Mouse (Mus musculus) ES-E14 (cell line): ENCODE data around the gene Tex38. TPM values are rescaled to one million over a fixed set of nuclear protein-coding genes. Genes with fewer than 3 reads are reported as not detected.

Experiments used
- DNase-seq: peaks from one replicate; pipeline ENCODE4 v3.0.0-alpha.2; 2013; ENCODE audit warnings: low read depth, low spot score
- H3K27ac ChIP-seq: 2 replicates; pipeline ENCODE4 v1.5.1; 2012; ENCODE audit warnings: low read depth, mild to moderate bottlenecking, low read length, moderate library complexity, mixed read lengths; ENCODE audit not compliant: poor library complexity, insufficient read depth, severe bottlenecking
- H3K36me3 ChIP-seq: 2 replicates; pipeline ENCODE4 v1.6.1; 2012; ENCODE audit warnings: mild to moderate bottlenecking, low read length, moderate library complexity, mixed read lengths; ENCODE audit not compliant: control insufficient read depth, poor library complexity, insufficient read depth, severe bottlenecking
- H3K4me1 ChIP-seq, 2 experiments: fragments of 150-350 bp in 1 of 2; sonication (generic) in 1 of 2; 2 replicates each; pipeline ENCODE4 v1.6.1; 2012; ENCODE audit warnings: low read length in 2 of 2, mild to moderate bottlenecking in 1 of 2, mixed read lengths in 1 of 2; ENCODE audit not compliant: control insufficient read depth in 2 of 2, insufficient read depth in 2 of 2, poor library complexity in 1 of 2
- H3K4me3 ChIP-seq, 2 experiments: fragments of 150-350 bp in 1 of 2; sonication (generic) in 1 of 2; 2 replicates each; pipeline ENCODE4 v1.5.1; 2012; ENCODE audit warnings: low read length in 2 of 2, low read depth in 1 of 2, mild to moderate bottlenecking in 1 of 2, mixed read lengths in 1 of 2; ENCODE audit not compliant: insufficient read depth in 1 of 2, poor library complexity in 1 of 2, severe bottlenecking in 1 of 2
- H3K9ac ChIP-seq: 2 replicates; pipeline ENCODE4 v1.6.1; 2012; ENCODE audit warnings: low read depth, mild to moderate bottlenecking, low read length, mixed read lengths; ENCODE audit not compliant: poor library complexity, insufficient read depth, severe bottlenecking
- H3K9me3 ChIP-seq: fragments of 150-350 bp; sonication (generic); 2 replicates; pipeline ENCODE4 v1.6.1; 2012; ENCODE audit warnings: low read depth, mild to moderate bottlenecking, low read length; ENCODE audit not compliant: control insufficient read depth, insufficient read depth
- CHD2 ChIP-seq: IDR thresholded peaks from 2 replicates; pipeline ENCODE4 v1.6.1; 2014; ENCODE audit warnings: mild to moderate bottlenecking, low read depth, low read length, inconsistent platforms
- ZC3H11A ChIP-seq: IDR thresholded peaks from 2 replicates; pipeline ENCODE4 v1.6.1; 2012; ENCODE audit warnings: low read depth, mild to moderate bottlenecking, inconsistent platforms, low read length, borderline replicate concordance
- in situ Hi-C, 2 experiments: fragments of 600-800 bp; cut with MboI; formaldehyde crosslinking; loops; one replicate each; pipeline ENCODE4 v1.15.1; 2025; ENCODE audit warnings: low sequenced_read_pairs in 2 of 2, inconsistent platforms in 1 of 2; ENCODE audit not compliant: unreplicated experiment in 2 of 2
- total RNA-seq: library from RNA; depleted of rRNA; stranded (reverse); fragments of 300-350 nt; gene quantifications from 2 replicates; pipeline ENCODE4 v1.2.3, GENCODE M21; 2012; rRNA removed

The Tex38 gene
- total RNA-seq, 1 experiment, result not detected

GRCm38 (mm10) chr4:115731588-115732222, 49.1 kb downstream of the Tex38 start:
- no peak overlapping the region for H3K27ac ChIP-seq
- H3K4me3 ChIP-seq, result no peak overlapping the region
- no peaks in the 10 kb centered on the region for H3K36me3 ChIP-seq
- no peaks in the 10 kb centered on the region for H3K9me3 ChIP-seq
- TF ChIP-seq CHD2 (no peak), ZC3H11A (peak; percentile 95)
- in situ Hi-C loops, result loop anchor here (10.0 to 25.0 kb wide), 3 partner anchors 163 to 256 kb away; partner anchors contain the start of gene 6430628N08Rik (in 1 of the 2)
- H3K4me1 ChIP-seq, result no peaks in the 10 kb centered on the region
- no peak overlapping the region for H3K9ac ChIP-seq
- peak; percentile 57 for DNase-seq

Other genes starting within 250 kb of the Tex38 start
- not detected in 2 replicates for gene Cyp4a31, start 217.4 kb downstream of the Tex38 start, total RNA-seq
- gene Cyp4a32, start 180.0 kb downstream of the Tex38 start, total RNA-seq, result not detected in 2 replicates
- not detected in 2 replicates for gene Cyp4b1, start 133.3 kb downstream of the Tex38 start, total RNA-seq
- 17.1 and 20.2 TPM in 2 replicates for gene Efcab14, start 43.3 kb downstream of the Tex38 start, total RNA-seq
- 17.8 and 22.1 TPM in 2 replicates for gene Atpaf1, start 3.8 kb upstream of the Tex38 start, total RNA-seq
- gene Mob3c, start 47.1 kb upstream of the Tex38 start, total RNA-seq, result 4.0 and 8.3 TPM in 2 replicates
- gene Mknk1, start 58.2 kb upstream of the Tex38 start, total RNA-seq, result 18.5 and 24.0 TPM in 2 replicates
- not detected in 2 replicates for gene Kncn, start 103.4 kb upstream of the Tex38 start, total RNA-seq
- not detected in 2 replicates for gene 6430628N08Rik, start 109.6 kb upstream of the Tex38 start, total RNA-seq
- 0.11 and 0.18 TPM in 2 replicates for gene Dmbx1, start 158.9 kb upstream of the Tex38 start, total RNA-seq
- gene Faah, start 236.9 kb upstream of the Tex38 start, total RNA-seq, result 5.9 and 15.5 TPM in 2 replicates